Mouse (Mus musculus) intestine, embryonic 16.5 days (tissue): ENCODE data around the gene Nmur2. TPM values are rescaled to one million over a fixed set of nuclear protein-coding genes. Genes with fewer than 3 reads are reported as not detected.

ENCODE experiments used
- ATAC-seq: fragments of 200-750 bp; cut with Nextera tagmentation; 2 replicates; pipeline ENCODE4 v1.8.0; 2017; ENCODE audit warnings: moderate TSS enrichment, moderate library complexity
- H3K27ac ChIP-seq: fragments of 300-500 bp; sonication (generic); 2 replicates; pipeline ENCODE4 v1.5.1; 2014; ENCODE audit warnings: mild to moderate bottlenecking, low read length
- H3K27me3 ChIP-seq: fragments of 300-500 bp; sonication (generic); replicated peaks from 2 replicates; pipeline ENCODE4 v1.6.1; 2014; ENCODE audit warnings: low read length, control low read depth, mixed read lengths; ENCODE audit not compliant: control insufficient read depth, insufficient read depth
- H3K36me3 ChIP-seq: fragments of 300-500 bp; sonication (generic); 2 replicates; pipeline ENCODE4 v1.6.1; 2014; ENCODE audit warnings: low read length, control low read depth; ENCODE audit not compliant: control insufficient read depth, insufficient read depth
- H3K4me1 ChIP-seq: fragments of 300-500 bp; sonication (generic); 2 replicates; pipeline ENCODE4 v1.6.1; 2014; ENCODE audit warnings: low read length, control low read depth, mixed read lengths; ENCODE audit not compliant: control insufficient read depth, insufficient read depth
- H3K4me2 ChIP-seq: fragments of 300-500 bp; sonication (generic); 2 replicates; pipeline ENCODE4 v1.6.1; 2014; ENCODE audit warnings: low read depth, low read length, control low read depth
- H3K4me3 ChIP-seq: fragments of 300-500 bp; sonication (generic); 2 replicates; pipeline ENCODE4 v1.5.1; 2014; ENCODE audit warnings: mild to moderate bottlenecking, low read length
- H3K9ac ChIP-seq: fragments of 300-500 bp; sonication (generic); 2 replicates; pipeline ENCODE4 v1.6.1; 2014; ENCODE audit warnings: low read depth, low read length
- H3K9me3 ChIP-seq: fragments of 300-500 bp; sonication (generic); 2 replicates; pipeline ENCODE4 v1.6.1; 2016; ENCODE audit warnings: low read length, control low read depth; ENCODE audit not compliant: control insufficient read depth
- WGBS: fragments of 180-500 bp; shearing (Covaris S2); extraction: QIAGEN DNeasy Blood & Tissue Kit; methylation state at CpG from one replicate; pipeline ENCODE4 v1.1.7; 2014; 5-methylcytosine and 5-hydroxymethylcytosine counted together
- polyA plus RNA-seq: library from polyadenylated mRNA; unstranded; fragments of >200 nt; fragmentation: Nextera tagmentation; extraction: Ambion mirVana; gene quantifications from 2 replicates; pipeline ENCODE4 v1.2.1, GENCODE M21; 2015

Nmur2 gene
- polyA plus RNA-seq: 0.61 and 0.78 TPM in 2 replicates

- Histone ChIP-seq H3K4me2 (no peak within 1 kb of the TSS), H3K9me3 (no peaks in the 10 kb centered on the region), H3K4me1 (no peaks in the 10 kb centered on the region), H3K4me3 (no peak within 1 kb of the TSS), H3K9ac (no peak within 1 kb of the TSS), H3K36me3 (no peaks in the 10 kb centered on the region), H3K27me3 (no peaks in the 10 kb centered on the region), H3K27ac (no peak within 1 kb of the TSS)
- peak; percentile 16; the same call in 1 of the 2 replicates for ATAC-seq
- WGBS: under 1% methylated on average over 6 of the region's 6 CpGs
Observed at GRCm38 (mm10) chr11:56040917-56041316, at the start of gene Nmur2. Gene Nmur2, minus strand, starts transcription at chr11:56041010.

GRCm38 (mm10) chr11:56089127-56089689 lies 48.4 kb upstream of the Nmur2 start:
- no peak overlapping the region for H3K27ac ChIP-seq
- 84% methylated on average over 11 of the region's 11 CpGs for WGBS

GRCm38 (mm10) chr11:56072131-56072530 lies 31.3 kb upstream of the Nmur2 start:
- no peak for ATAC-seq
- 86% methylated on average over 7 of the region's 7 CpGs for whole genome bisulfite sequencing
- no peaks in the 10 kb centered on the region for H3K36me3 ChIP-seq

More at GRCm38 (mm10) chr11:56089127-56089689, 48.4 kb upstream of the Nmur2 start:
- Histone ChIP-seq H3K36me3 (no peaks in the 10 kb centered on the region), H3K4me3 (no peak overlapping the region), H3K9me3 (no peaks in the 10 kb centered on the region), H3K27me3 (no peaks in the 10 kb centered on the region), H3K9ac (no peak overlapping the region), H3K4me1 (no peaks in the 10 kb centered on the region), H3K4me2 (no peak overlapping the region)
- no peak for ATAC-seq

GRCm38 (mm10) chr11:56069658-56070057 lies 28.8 kb upstream of the Nmur2 start:
- H3K4me1 ChIP-seq: peaks cover 3% of the 10 kb centered on the region; the same call in 1 of the 2 replicates
- no peak overlapping the region for H3K4me2 ChIP-seq
- no peak overlapping the region for H3K9ac ChIP-seq
- peak overlapping the region; percentile 61 for H3K27ac ChIP-seq
- WGBS: 70% methylated on average over 2 of the region's 2 CpGs
- H3K9me3 ChIP-seq: no peaks in the 10 kb centered on the region
- ATAC-seq: peak; percentile 75
- no peaks in the 10 kb centered on the region for H3K27me3 ChIP-seq
- H3K4me3 ChIP-seq: no peak overlapping the region
- no peaks in the 10 kb centered on the region for H3K36me3 ChIP-seq

More at GRCm38 (mm10) chr11:56072131-56072530, 31.3 kb upstream of the Nmur2 start:
- Histone ChIP-seq H3K4me3 (no peak overlapping the region), H3K4me2 (no peak overlapping the region), H3K27me3 (no peaks in the 10 kb centered on the region), H3K27ac (no peak overlapping the region), H3K4me1 (peaks cover 3% of the 10 kb centered on the region; the same call in 1 of the 2 replicates), H3K9ac (no peak overlapping the region), H3K9me3 (no peaks in the 10 kb centered on the region)

GRCm38 (mm10) chr11:56065147-56065546 lies 24.3 kb upstream of the Nmur2 start:
- Histone ChIP-seq H3K9me3 (no peaks in the 10 kb centered on the region), H3K4me3 (no peak overlapping the region), H3K27me3 (no peaks in the 10 kb centered on the region), H3K27ac (peak overlapping the region; percentile 84), H3K36me3 (no peaks in the 10 kb centered on the region), H3K4me2 (no peak overlapping the region; the same call in 1 of the 2 replicates), H3K9ac (no peak overlapping the region), H3K4me1 (peaks cover 3% of the 10 kb centered on the region)
- 67% methylated on average over 2 of the region's 2 CpGs for WGBS
- peak; percentile 73 for ATAC-seq

GRCm38 (mm10) chr11:56064575-56064974 lies 23.8 kb upstream of the Nmur2 start:
- Histone ChIP-seq H3K27ac (peak overlapping the region; percentile 84), H3K4me2 (no peak overlapping the region; the same call in 1 of the 2 replicates), H3K27me3 (no peaks in the 10 kb centered on the region), H3K9ac (no peak overlapping the region), H3K9me3 (no peaks in the 10 kb centered on the region), H3K4me1 (peaks cover 9% of the 10 kb centered on the region), H3K36me3 (no peaks in the 10 kb centered on the region), H3K4me3 (no peak overlapping the region)
- ATAC-seq: peak; percentile 91
- 45% methylated on average over 4 of the region's 4 CpGs for WGBS

- Histone ChIP-seq H3K27me3 (no peaks in the 10 kb centered on the region), H3K27ac (peak overlapping the region; percentile 80), H3K9me3 (no peaks in the 10 kb centered on the region), H3K9ac (no peak overlapping the region), H3K4me1 (peaks cover 7% of the 10 kb centered on the region), H3K4me3 (no peak overlapping the region), H3K4me2 (no peak overlapping the region), H3K36me3 (no peaks in the 10 kb centered on the region)
- peak; percentile 91 for ATAC-seq
- WGBS: 51% methylated on average over 3 of the region's 3 CpGs
Observed at GRCm38 (mm10) chr11:56059236-56059635, 18.4 kb upstream of the Nmur2 start.

- WGBS: 63% methylated on average over 7 of the region's 7 CpGs
- Histone ChIP-seq H3K9me3 (no peaks in the 10 kb centered on the region), H3K9ac (no peak overlapping the region), H3K4me3 (no peak overlapping the region), H3K27me3 (no peaks in the 10 kb centered on the region), H3K27ac (no peak overlapping the region), H3K4me2 (no peak overlapping the region), H3K4me1 (no peaks in the 10 kb centered on the region; the same call in 1 of the 2 replicates), H3K36me3 (no peaks in the 10 kb centered on the region)
- ATAC-seq: no peak
Observed at GRCm38 (mm10) chr11:56054439-56054838, 13.6 kb upstream of the Nmur2 start.

GRCm38 (mm10) chr11:56026854-56027253 lies 14.0 kb downstream of the Nmur2 start:
- Histone ChIP-seq H3K27ac (no peak overlapping the region), H3K4me1 (no peaks in the 10 kb centered on the region), H3K4me3 (no peak overlapping the region), H3K4me2 (no peak overlapping the region), H3K27me3 (no peaks in the 10 kb centered on the region), H3K9ac (no peak overlapping the region), H3K36me3 (no peaks in the 10 kb centered on the region), H3K9me3 (no peaks in the 10 kb centered on the region)
- WGBS: 80% methylated on average over 10 of the region's 10 CpGs
- no peak for ATAC-seq
